Mouse (Mus musculus): Measurements from ENCODE around the gene Bdh2. TPM values are rescaled to one million over a fixed set of nuclear protein-coding genes. Genes with fewer than 3 reads are reported as not detected.

Gene Bdh2
- polyA plus RNA-seq, 1 experiment from 2014 or later = 8.3 TPM

DNA sequence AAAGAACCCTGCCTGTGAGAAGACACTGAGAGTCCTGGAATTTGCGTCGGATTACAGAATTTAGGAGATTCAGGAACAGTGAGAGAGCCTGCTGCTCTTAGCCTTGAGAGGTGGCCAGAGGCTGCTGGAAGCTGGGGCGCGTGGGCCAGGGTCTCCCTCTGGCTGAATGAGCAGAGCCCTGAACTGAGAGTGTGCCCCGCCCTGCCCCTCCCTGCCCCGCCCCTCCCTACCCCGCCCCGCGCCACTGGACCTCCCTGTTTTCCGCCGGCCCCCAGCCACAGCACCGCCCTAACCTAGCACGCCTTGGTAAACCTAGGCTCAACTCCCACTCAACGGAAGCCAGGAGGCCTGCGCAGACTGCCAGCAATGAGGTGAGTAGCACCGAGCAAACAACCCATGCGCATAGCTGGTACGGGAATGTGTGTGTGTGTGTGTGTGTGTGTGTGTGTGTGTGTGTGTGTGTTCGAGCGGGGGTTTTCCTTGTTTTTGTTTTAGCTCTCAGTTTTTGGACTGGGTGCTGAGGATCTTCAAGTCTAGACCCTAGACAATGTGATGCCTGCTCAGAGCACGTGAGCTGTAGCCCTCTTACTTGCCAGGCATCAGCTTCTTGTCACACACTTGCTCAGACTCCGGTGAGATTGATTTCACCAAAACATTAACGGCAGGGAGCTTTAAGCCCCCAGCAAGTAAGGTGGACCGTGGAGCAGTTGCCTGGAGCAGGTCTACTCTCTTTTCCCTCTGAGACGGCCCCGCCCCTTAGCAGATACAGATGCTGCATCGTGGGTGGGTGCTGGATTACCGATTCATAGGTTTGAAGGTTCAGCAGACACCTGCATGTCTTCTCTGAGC is 26.6 kb downstream of the Bdh2 start, which contains the start of gene Slc9b2:
Slc9b2 (plus strand) TSS at position 290 of the 849 bp plus-strand sequence.
- no peaks in the 10 kb centered on the region for H3K27me3 ChIP-seq (ENCODE audit: control insufficient read depth, insufficient read depth, low read depth, low read length)
- H3K4me3 ChIP-seq (ENCODE audit: low read length) = peak within 1 kb of the TSS; percentile 50
- H3K36me3 ChIP-seq (ENCODE audit: control insufficient read depth, insufficient read depth, low read length) = no peaks in the 10 kb centered on the region
- ATAC-seq (ENCODE audit: low read depth) = peak; percentile 96
- H3K9me3 ChIP-seq (ENCODE audit: control insufficient read depth, low read length) = no peaks in the 10 kb centered on the region
- H3K9ac ChIP-seq (ENCODE audit: low read length) = peak within 1 kb of the TSS; percentile 57
- WGBS = 9% methylated on average over 27 of the region's 28 CpGs
- H3K4me1 ChIP-seq (replicated peaks; ENCODE audit: control insufficient read depth, insufficient read depth, low read length) = no peaks in the 10 kb centered on the region; the same call in 1 of the 2 replicates
- H3K4me2 ChIP-seq (ENCODE audit: low read depth, low read length) = peak within 1 kb of the TSS; percentile 80
- H3K27ac ChIP-seq (ENCODE audit: low read length) = no peak within 1 kb of the TSS

DNA sequence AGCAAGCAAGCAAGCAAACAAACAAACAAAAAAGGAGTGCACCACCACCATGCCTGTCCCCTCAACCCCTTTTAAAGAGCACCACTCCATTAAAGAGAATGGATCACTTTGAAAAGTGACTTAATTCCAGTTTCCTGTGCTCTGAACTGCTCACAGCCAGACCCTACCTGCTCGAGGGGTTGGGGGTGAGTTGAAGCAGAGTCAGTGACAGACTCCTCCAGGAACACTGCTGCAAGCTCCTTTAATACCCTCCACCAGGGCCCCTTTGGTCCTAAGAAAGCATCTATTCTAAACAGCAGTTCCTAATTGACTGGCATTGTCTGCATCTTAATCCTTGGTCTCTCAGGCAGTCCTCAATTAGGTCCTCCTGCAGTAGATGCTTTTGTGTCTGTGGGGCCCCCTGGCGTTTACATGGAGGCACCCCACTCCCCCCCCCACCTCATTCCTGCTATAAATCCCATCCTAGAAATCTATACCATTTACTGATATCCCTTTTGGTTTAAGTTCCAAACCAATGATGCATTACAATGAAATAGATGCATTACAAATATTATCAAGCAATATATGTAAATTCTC is 32.0 kb downstream of the Bdh2 start:
- no peak for ATAC-seq (ENCODE audit: low read depth)
- no peak overlapping the region for H3K9ac ChIP-seq (ENCODE audit: low read length)
- H3K27me3 ChIP-seq (ENCODE audit: control insufficient read depth, insufficient read depth, low read depth, low read length) = no peaks in the 10 kb centered on the region
- H3K9me3 ChIP-seq (ENCODE audit: control insufficient read depth, low read length) = no peaks in the 10 kb centered on the region
- H3K4me2 ChIP-seq (ENCODE audit: low read depth, low read length) = no peak overlapping the region
- H3K36me3 ChIP-seq (ENCODE audit: control insufficient read depth, insufficient read depth, low read length) = no peaks in the 10 kb centered on the region
- WGBS = 33% methylated on average over 2 of the region's 2 CpGs
- no peak overlapping the region for H3K27ac ChIP-seq (ENCODE audit: low read length)
- H3K4me3 ChIP-seq (ENCODE audit: low read length) = no peak overlapping the region
- no peaks in the 10 kb centered on the region for H3K4me1 ChIP-seq (replicated peaks; ENCODE audit: control insufficient read depth, insufficient read depth, low read length)

DNA sequence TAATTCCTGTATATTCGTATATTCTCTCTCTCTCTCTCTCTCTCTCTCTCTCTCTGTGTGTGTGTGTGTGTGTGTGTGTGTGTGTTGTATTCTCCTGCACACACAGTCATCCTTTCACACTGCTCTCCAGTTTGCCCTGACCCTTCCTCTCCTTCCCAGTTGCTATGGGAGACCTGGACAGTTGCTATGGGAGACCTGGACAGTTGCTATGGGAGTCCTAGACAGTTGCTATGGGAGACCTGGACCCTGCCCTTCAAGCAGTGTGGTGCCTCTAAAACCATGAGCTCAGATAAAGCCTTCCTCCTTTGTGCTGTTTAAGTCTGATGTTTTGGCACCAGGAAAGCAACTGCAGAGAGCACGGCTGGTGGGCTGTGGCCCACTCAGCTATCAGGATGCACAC is 32.7 kb downstream of the Bdh2 start:
- no peak for ATAC-seq (ENCODE audit: low read depth)
- H3K36me3 ChIP-seq (ENCODE audit: control insufficient read depth, insufficient read depth, low read length) = no peaks in the 10 kb centered on the region
- no peaks in the 10 kb centered on the region for H3K9me3 ChIP-seq (ENCODE audit: control insufficient read depth, low read length)
- no peaks in the 10 kb centered on the region for H3K4me1 ChIP-seq (replicated peaks; ENCODE audit: control insufficient read depth, insufficient read depth, low read length)
- no peak overlapping the region for H3K9ac ChIP-seq (ENCODE audit: low read length)
- WGBS = 72% methylated on average over 2 of the region's 2 CpGs
- H3K27ac ChIP-seq (ENCODE audit: low read length) = no peak overlapping the region
- H3K4me3 ChIP-seq (ENCODE audit: low read length) = no peak overlapping the region
- H3K27me3 ChIP-seq (ENCODE audit: control insufficient read depth, insufficient read depth, low read depth, low read length) = no peaks in the 10 kb centered on the region
- H3K4me2 ChIP-seq (ENCODE audit: low read depth, low read length) = no peak overlapping the region

DNA sequence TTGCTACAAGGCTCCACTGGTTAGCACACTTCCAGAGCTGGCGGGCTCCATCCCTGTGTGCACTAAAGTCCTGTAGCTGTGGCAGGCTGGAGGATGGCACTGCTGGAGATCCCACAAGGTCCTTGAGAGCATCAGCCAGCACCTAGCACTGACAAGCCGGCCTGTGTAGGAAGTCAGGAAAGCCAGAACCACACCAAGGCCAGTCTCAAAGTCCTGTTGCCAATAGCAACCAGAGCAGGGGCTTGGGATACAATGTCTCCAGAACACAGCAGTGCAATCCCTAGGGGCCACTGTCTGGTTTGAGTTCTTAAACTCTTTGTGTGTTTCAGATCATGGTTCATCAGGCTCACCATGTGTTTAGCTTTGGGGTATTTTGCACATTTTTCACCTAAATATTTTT is 33.8 kb downstream of the Bdh2 start:
- Histone ChIP-seq H3K9ac (ENCODE audit: low read length) (no peak overlapping the region), H3K27ac (ENCODE audit: low read length) (no peak overlapping the region), H3K4me3 (ENCODE audit: low read length) (no peak overlapping the region), H3K36me3 (ENCODE audit: control insufficient read depth, insufficient read depth, low read length) (no peaks in the 10 kb centered on the region), H3K9me3 (ENCODE audit: control insufficient read depth, low read length) (no peaks in the 10 kb centered on the region), H3K4me1 (replicated peaks; ENCODE audit: control insufficient read depth, insufficient read depth, low read length) (no peaks in the 10 kb centered on the region), H3K4me2 (ENCODE audit: low read depth, low read length) (no peak overlapping the region), H3K27me3 (ENCODE audit: control insufficient read depth, insufficient read depth, low read depth, low read length) (no peaks in the 10 kb centered on the region)
- WGBS = 49% methylated on average over 2 of the region's 2 CpGs
- ATAC-seq (ENCODE audit: low read depth) = no peak

DNA sequence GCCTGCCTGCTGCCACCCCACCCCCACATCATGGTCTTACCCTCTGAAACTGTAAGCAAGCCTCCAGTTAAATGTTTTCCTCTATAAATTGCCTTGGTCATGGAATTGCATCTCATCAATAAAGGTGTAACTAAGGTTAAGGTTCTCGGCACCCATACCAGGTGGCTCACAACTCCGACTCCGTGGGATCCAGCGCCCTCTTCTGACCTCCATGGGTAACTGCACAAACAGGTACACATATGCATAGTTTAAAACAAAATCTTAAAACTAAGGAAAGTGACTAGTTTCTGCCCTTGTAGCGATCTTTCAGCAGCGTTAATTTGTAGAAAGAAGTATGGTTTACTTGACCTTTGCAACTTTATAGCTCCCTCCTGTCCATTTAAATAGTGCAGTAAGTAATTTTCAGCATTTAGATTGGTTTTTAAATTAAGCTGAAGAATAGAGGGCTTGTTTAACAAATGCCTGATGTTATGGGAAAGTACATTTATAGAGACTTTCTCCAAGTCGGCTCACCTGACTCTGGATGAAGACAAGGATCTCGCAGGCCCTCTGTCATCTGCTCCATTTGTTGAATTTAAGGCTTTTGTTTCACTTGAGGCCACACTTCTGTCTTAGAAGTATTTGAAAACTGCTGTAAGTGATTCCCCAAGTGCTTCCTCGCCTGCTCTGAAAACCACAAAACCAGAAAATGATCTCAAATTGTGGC is 34.9 kb downstream of the Bdh2 start:
- no peaks in the 10 kb centered on the region for H3K36me3 ChIP-seq (ENCODE audit: control insufficient read depth, insufficient read depth, low read length)
- no peak overlapping the region for H3K9ac ChIP-seq (ENCODE audit: low read length)
- H3K27ac ChIP-seq (ENCODE audit: low read length) = no peak overlapping the region
- 79% methylated on average over 9 of the region's 9 CpGs for WGBS
- ATAC-seq (ENCODE audit: low read depth) = no peak
- no peak overlapping the region for H3K4me3 ChIP-seq (ENCODE audit: low read length)
- H3K4me2 ChIP-seq (ENCODE audit: low read depth, low read length) = no peak overlapping the region
- no peaks in the 10 kb centered on the region for H3K4me1 ChIP-seq (replicated peaks; ENCODE audit: control insufficient read depth, insufficient read depth, low read length)
- H3K27me3 ChIP-seq (ENCODE audit: control insufficient read depth, insufficient read depth, low read depth, low read length) = no peaks in the 10 kb centered on the region
- no peaks in the 10 kb centered on the region for H3K9me3 ChIP-seq (ENCODE audit: control insufficient read depth, low read length)

DNA sequence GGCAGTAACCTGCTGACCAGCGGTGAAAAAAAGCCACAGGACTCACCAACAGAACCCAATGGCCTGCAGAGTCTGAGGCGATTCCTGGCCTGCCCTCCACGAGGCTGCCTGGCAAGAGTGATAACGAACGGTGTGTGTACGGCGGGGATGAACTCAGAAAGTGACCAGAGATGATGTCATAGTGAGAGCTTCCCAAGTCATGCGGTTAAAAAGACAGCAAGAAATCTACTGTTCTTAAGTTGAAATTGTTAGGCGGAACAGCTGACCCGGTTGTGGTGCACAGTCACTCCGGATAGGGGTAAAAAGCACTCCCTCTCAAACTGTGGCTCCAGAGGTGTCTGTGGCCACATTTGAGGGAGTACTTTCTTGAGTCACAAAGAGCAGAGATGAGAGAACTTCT is 37.3 kb downstream of the Bdh2 start:
- Histone ChIP-seq H3K27ac (ENCODE audit: low read length) (no peak overlapping the region), H3K9me3 (ENCODE audit: control insufficient read depth, low read length) (no peaks in the 10 kb centered on the region), H3K4me3 (ENCODE audit: low read length) (no peak overlapping the region), H3K4me2 (ENCODE audit: low read depth, low read length) (no peak overlapping the region), H3K27me3 (ENCODE audit: control insufficient read depth, insufficient read depth, low read depth, low read length) (no peaks in the 10 kb centered on the region), H3K9ac (ENCODE audit: low read length) (no peak overlapping the region), H3K36me3 (ENCODE audit: control insufficient read depth, insufficient read depth, low read length) (no peaks in the 10 kb centered on the region), H3K4me1 (replicated peaks; ENCODE audit: control insufficient read depth, insufficient read depth, low read length) (no peaks in the 10 kb centered on the region)
- no peak for ATAC-seq (ENCODE audit: low read depth)
- 72% methylated on average over 11 of the region's 11 CpGs for WGBS

DNA sequence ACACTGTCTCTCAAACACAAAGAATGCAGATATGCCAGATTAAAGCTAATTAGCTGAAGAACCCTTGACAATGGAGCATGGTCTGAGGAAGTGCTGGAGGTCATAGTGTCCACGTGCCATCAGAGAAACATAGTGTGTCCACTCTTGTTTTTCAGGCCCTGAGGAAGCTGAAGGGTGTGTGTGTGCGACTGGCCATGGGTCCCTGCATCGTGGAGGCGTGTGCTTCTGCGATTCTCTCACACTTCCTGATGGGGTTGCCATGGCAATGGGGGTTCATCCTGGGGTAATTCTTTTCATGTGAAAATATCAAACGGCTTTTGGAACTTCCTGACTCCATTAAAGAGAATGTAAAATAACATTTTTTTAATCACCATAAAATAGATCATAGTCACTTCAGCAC is 43.3 kb downstream of the Bdh2 start:
- H3K4me2 ChIP-seq (ENCODE audit: low read depth, low read length) = no peak overlapping the region
- H3K4me3 ChIP-seq (ENCODE audit: low read length) = no peak overlapping the region
- no peak for ATAC-seq (ENCODE audit: low read depth)
- H3K4me1 ChIP-seq (replicated peaks; ENCODE audit: control insufficient read depth, insufficient read depth, low read length) = no peaks in the 10 kb centered on the region
- no peaks in the 10 kb centered on the region for H3K36me3 ChIP-seq (ENCODE audit: control insufficient read depth, insufficient read depth, low read length)
- no peaks in the 10 kb centered on the region for H3K27me3 ChIP-seq (ENCODE audit: control insufficient read depth, insufficient read depth, low read depth, low read length)
- no peak overlapping the region for H3K27ac ChIP-seq (ENCODE audit: low read length)
- H3K9me3 ChIP-seq (ENCODE audit: control insufficient read depth, low read length) = no peaks in the 10 kb centered on the region
- no peak overlapping the region for H3K9ac ChIP-seq (ENCODE audit: low read length)
- 29% methylated on average over 6 of the region's 6 CpGs for WGBS

DNA sequence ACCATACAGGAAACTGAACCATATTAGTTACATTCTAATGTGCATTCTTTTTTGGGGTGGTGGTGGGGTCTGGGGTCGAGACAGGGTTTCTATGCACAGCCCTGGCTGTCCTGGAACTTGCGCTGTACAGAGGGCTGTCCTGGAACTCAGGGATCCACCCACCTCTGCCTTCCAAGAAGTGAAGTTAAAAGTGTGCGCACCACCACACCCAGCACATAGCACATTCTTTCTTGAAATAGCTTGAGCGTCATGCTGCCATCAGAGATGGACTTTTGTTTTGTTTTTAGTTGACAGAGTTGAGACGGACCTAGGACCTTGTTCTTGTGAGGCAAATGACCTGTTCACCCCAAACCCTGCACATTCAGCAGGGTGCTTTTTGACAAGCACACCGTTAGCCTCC is 46.2 kb downstream of the Bdh2 start:
- no peak overlapping the region for H3K4me3 ChIP-seq (ENCODE audit: low read length)
- no peaks in the 10 kb centered on the region for H3K4me1 ChIP-seq (replicated peaks; ENCODE audit: control insufficient read depth, insufficient read depth, low read length)
- no peaks in the 10 kb centered on the region for H3K27me3 ChIP-seq (ENCODE audit: control insufficient read depth, insufficient read depth, low read depth, low read length)
- no peak overlapping the region for H3K4me2 ChIP-seq (ENCODE audit: low read depth, low read length)
- ATAC-seq (ENCODE audit: low read depth) = no peak
- 65% methylated on average over 6 of the region's 6 CpGs for WGBS
- no peaks in the 10 kb centered on the region for H3K9me3 ChIP-seq (ENCODE audit: control insufficient read depth, low read length)
- no peak overlapping the region for H3K27ac ChIP-seq (ENCODE audit: low read length)
- H3K36me3 ChIP-seq (ENCODE audit: control insufficient read depth, insufficient read depth, low read length) = no peaks in the 10 kb centered on the region
- H3K9ac ChIP-seq (ENCODE audit: low read length) = no peak overlapping the region

DNA sequence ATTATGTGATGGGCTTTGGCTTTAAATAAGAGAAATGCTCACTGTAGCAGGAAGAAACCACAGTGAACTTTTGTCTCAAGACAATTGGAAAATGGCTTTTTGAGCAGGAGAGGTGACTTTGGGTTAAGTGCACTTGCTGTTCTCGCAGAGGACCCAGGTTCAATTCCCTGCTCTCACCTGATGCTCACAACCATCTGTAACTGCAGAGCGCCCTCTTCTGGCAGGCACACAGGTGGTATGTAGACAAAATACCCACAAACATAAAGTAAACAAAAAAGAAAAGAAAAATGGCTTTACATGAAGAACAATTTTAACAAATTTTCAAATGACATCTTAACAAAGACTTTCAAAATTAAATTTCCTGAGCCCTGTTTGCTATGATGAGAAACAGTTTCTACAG is 46.6 kb downstream of the Bdh2 start:
- Histone ChIP-seq H3K27me3 (ENCODE audit: control insufficient read depth, insufficient read depth, low read depth, low read length) (no peaks in the 10 kb centered on the region), H3K4me3 (ENCODE audit: low read length) (no peak overlapping the region), H3K4me1 (replicated peaks; ENCODE audit: control insufficient read depth, insufficient read depth, low read length) (no peaks in the 10 kb centered on the region), H3K36me3 (ENCODE audit: control insufficient read depth, insufficient read depth, low read length) (no peaks in the 10 kb centered on the region), H3K9ac (ENCODE audit: low read length) (no peak overlapping the region), H3K27ac (ENCODE audit: low read length) (no peak overlapping the region), H3K9me3 (ENCODE audit: control insufficient read depth, low read length) (no peaks in the 10 kb centered on the region), H3K4me2 (ENCODE audit: low read depth, low read length) (no peak overlapping the region)
- 58% methylated on average over 2 of the region's 2 CpGs for WGBS
- ATAC-seq (ENCODE audit: low read depth) = no peak

All from lung, embryonic 16.5 days (tissue).